Mouse (Mus musculus) c-Kit-negative CD71-positive TER-119-positive erythroid progenitor cells, embryonic 14.5 days (primary cell): ENCODE results near the gene Cnga1.

Experiments used
- DNase-seq: peaks from one replicate; pipeline ENCODE4 v3.0.0-alpha.2; 2013; ENCODE audit warnings: low read depth, low spot score

Gene Cnga1

DNA sequence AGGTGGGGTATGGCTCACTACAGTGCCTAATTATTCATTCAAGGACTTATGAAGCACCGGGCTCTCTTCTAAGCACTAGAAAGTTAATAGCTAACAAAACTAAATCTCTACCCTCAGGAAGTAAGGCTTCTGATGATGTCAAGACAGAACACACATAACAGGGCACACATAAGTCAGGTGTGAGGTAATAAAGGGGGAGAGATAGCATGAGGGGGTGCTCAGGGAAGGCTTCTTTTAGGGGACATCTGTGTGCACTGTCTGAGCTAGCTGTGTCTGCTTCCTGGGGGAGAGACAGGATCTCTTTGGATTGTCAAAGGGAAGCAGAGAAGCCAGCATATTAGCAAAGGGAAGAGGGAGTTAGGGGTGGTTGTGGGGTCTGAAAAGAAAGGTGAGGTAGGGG is at the start of gene Cnga1:
Gene Cnga1, minus strand, starts transcription at position 101 of the 400 bp plus-strand sequence.
- no peak for DNase-seq

DNA sequence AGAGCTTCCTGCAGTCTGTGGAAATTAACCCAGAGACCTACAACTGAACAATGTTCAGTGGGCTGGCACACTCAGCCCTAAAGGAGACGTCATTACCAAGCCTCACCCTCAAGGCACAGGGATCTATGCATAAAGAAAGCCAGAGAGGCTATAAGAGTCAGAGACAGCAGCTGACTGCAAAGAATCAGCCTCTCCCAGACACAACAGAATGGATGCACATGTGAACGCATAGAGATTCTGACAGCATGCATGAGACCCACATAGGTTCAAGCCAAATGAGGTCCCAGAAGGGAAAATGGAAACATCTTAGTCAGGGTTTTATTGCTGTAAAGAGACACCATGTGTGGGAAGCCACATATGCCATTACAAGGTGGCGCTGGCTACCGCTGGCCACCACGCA is 46.4 kb upstream of the Cnga1 start:
- DNase-seq: no peak

DNA sequence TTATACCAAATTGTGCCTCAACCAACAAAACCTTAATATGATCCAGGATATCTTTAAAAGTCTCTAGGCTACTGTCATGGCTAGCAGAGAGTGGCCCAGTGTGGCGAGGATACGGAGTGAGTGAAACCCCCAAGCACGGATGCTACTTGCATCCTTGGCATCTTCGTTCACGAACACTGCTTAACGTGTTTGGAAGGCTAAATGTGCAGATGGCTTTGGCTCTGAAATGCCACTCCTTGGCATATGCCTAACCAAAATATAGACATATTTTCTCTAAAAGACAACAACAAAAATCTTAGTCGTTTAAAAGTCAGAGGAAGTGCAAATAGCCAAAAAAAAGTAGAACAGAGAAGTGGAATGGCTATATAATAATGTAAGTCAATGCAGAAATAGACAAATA is 45.5 kb upstream of the Cnga1 start:
- no peak for DNase-seq

DNA sequence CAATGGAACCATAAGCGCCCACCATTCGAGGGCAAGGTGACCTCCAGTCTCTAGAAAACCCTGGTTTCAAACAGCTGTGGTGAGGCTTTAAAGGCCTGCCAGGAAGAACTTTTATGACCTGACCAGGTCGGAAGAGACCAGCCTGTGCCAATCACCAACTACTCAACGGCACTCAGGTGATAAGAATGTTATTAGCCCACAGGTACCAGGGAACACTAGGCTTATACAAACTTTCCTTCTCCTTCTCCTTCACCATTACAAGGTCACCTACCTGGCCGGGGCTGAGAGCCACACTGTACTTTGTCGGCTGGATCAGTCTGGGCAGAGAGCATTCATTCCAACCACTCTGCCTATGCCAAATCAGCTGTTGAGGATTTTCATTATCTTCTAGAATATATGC is 37.4 kb upstream of the Cnga1 start:
- no peak for DNase-seq

DNA sequence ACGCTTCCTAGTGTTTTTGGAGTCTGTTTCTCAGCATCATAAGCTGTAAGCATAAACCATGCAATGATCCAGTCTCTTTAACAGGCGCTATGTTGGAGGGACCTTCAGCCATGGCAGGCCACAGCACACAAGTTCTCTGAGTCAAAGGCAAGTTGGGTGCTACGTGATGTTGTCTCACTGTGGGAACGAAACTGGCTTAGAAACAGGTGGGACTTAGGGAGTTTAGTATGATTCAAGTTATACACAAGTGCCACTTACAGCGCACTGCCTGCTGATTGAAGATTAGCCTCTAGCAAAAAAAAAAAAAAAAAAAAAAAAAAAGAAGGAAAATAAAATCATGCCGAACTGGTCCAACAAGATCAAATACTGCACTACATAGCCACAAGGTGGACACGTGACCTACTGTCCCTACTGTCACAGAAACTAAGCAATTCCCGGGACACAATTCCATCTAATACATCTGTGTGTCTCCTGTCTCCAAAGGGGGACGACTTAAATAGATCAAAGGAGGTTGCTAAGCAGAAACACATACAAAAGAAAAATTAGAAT is 31.0 kb upstream of the Cnga1 start:
- no peak for DNase-seq

DNA sequence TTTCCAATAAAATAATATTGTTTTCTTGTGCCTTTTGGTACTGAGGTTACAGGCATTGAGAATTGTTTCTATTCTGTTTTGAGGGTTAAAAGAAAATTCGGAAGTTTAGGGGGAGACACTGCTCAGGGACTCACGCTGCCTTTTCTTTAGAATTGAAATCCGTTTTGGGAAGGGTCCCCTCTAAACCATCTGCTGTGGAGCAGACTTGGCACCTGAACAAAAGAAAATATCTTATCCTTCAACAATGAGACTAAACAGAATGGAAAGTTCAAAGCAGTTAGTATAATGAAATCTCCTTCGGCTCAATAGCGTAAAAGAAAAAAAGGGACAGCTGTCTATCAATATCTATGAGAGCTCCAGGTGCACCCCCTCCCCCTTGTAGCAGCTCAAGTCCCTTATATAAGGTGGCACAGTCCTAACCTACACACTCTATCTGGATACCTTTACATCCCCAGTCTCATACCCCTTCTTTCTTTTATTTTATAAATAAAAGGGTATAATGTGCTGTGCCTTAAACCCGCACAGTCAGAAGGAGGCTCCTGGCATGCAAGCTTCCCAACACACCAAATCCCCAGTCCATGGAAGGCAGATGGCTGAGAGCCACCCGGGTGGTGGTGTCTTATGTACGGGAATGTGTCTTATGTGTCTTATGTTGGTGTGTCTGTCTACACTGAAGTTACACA is 27.1 kb upstream of the Cnga1 start:
- no peak for DNase-seq

DNA sequence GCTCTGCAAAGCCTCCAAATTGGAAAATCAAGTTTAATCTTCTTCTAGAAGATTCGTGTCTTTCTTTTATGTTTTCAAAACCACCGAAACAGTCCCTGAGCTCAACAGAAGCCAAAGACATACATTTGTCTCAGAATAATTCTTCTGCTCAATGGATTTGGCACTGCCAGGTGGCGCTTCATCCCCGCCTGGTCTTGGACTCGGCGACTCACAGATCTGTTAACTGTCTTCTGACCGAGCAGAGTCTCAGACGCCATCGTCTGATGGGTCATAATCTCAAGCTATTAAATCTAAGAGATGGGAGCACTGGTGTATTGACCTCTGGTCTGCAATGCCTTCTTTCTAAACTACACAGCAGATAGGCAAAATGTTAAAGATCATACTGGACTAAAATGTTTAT is 24.3 kb upstream of the Cnga1 start:
- DNase-seq: no peak

DNA sequence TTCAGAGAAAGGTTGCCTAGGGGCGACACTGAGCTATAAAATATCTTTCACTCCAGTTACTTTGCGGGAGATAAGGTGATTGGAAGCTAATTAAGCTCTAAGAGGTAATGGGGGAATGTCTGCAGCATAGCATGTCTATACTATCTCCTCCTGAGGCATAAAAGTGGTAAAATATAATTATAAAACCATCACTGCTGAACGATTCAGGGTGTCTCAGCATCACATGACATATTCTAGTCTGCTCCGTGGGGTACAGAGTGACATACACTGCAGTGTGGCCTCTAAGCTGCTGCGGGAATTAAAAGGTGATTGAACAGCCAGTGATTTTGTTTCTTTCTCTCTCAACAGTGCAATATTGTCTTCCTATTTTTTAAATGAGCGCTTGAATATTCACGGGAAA is 22.4 kb upstream of the Cnga1 start:
- no peak for DNase-seq

DNA sequence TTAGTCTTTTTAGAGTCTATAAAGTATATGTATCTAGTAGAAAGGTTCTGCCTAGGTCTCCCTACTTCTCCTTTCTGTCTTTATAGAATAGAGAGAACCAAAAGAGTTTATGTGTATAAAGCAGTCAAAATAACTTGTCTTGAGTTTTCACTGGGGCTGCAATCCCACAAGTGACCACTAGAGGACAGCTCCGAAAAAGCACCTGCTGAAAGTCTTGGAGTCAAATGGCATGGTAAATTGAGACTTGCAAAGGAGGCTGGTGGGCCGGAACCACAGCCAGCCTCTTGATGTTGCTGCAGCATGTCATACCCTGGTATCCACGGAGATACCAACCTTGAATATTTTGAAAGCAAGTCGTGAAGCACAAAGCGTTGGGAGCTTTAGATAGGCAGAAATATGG is 21.2 kb upstream of the Cnga1 start:
- peak; percentile 9 for DNase-seq

DNA sequence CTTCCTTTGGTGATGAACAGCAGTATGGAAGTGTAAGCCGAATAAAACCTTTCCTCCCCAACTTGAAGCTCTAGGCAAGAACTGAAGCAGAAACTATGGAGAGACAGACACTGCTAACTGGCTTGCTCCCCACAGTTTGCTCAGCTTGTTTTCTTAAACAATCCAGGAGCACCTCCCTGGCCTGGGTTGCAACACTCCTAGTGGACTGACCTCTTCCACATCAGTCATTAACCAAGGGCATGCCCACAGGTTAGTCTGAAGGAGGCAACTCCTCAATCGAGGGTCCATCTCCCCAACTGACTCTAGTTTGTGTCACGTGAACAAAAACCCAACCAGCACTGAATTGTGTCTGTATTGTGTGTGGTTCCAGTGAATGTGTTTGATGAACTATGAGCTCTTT is 20.8 kb upstream of the Cnga1 start:
- no peak for DNase-seq

DNA sequence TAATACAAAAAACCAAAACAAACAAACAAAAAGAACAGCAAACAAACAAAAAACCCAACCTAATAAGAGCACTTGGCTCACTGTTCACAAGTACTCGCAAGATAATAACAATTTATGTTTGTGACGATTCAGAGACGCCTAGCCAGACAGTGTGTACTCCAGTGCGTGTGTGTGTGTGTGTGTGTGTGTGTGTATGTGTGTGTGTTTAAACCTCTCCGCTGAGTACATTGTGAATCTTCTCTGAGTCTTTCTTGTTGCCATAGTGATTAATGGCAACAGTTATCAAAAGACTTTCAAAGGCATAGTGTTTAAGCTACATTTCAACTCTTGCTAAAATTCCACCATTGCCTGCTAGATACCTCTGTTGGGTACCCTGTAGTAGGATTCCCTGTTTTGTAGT is 20.1 kb upstream of the Cnga1 start:
- DNase-seq: no peak

DNA sequence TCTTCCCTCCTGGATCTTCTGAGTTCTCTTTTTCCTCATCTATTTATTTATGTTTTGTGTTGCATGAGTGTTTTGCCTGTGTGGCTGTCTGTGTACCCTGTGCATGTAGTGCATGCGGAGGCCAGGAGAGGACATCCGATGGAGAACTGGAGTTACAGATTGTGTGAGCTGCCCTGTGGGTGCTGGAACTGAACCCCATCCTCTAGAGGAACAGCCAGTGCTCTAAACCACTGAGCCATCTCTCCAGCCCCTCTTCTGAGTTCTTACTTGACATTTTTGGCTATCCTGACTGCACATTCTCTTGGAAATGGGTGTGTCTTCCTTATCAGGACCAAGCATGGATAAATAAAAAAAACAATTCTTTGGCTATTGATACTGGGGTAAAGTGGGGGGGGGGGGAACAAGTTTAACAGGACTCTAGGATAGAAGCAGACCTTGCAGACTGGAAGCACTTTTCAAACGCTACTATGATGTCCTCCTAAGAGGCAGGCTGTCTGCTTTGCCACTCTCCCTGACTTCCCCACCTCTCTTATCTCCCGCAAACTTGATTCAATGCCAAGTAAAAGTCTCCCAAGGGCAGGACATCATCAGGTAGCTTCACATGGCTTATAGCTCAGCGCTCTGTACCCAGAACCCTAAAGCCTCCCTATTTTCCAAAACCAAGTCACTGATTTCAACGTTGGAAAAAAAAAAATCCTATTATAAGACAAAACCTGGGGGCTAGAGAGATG is 17.1 kb upstream of the Cnga1 start:
- no peak for DNase-seq

DNA sequence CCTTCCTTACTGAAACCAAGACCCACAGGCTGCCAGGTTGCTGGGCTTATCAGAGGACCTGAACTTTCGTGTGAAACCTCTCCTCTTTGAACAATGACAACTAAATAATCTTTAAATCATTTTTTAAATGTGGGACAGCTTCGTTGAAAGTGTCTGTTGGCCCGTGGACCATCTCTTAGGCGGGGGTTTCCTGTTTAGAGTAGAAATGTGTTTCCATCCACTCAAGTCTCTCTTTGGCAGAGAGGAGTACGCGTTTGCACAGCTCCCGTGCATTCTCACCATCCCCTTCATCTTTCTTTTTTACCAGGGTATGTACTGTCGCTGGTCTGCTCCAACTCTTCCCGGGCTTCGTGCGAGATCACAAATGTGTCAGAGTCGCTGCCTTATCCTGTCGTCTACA is 14.3 kb upstream of the Cnga1 start:
- no peak for DNase-seq

DNA sequence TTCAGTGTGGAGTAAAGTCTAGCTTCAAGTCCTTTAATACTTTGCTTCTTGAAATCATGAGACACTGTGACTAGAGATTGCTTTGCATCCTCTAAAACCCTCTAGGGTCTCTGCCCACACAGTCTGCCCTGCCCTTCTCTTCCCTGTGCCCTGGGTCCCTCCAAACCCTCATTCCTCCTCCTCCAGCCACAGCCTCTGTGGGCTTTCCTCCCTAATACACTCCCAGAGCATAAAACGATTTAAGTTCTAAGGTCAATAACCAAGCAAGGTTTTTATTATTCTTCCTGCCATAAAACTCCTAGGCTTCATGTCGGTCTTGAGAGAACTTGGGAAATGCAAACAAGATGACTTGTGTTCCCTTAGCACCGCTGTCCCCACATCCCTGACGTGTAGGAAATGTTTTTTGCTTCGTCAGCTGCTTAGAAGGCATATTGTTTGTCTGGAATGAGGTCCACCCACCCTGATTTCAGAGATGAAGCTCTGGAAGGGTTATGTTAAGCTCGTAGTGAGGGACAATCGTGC is 12.3 kb upstream of the Cnga1 start:
- no peak for DNase-seq

DNA sequence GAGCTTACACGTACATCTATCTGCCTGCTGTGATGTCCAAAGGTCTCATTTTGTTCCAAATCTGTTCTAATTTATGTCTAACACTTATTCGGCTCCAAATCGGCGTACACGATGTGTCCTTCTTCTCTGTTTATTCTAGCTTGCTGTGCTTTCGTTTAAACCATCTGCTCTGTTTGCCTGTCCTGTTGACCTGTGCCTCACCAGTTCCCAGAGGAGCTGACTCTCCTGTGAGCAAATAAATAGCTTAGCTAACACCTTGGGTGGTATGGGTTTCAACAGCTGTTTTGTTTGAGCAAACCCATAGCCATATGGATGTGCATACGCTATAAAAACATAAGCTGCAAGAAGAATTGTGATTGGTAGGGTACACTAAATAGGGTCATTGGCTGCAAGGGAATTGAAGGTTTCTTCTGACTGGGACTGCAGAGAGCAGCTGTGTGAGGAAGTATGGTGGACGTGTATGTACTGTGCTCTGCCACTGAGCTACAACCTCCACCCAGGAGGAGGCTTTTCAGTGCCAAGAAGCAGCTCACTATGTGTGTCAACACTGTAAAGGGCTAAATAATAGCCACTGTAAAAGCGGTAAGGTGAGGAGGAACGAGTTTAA is 9.1 kb upstream of the Cnga1 start:
- DNase-seq: no peak

DNA sequence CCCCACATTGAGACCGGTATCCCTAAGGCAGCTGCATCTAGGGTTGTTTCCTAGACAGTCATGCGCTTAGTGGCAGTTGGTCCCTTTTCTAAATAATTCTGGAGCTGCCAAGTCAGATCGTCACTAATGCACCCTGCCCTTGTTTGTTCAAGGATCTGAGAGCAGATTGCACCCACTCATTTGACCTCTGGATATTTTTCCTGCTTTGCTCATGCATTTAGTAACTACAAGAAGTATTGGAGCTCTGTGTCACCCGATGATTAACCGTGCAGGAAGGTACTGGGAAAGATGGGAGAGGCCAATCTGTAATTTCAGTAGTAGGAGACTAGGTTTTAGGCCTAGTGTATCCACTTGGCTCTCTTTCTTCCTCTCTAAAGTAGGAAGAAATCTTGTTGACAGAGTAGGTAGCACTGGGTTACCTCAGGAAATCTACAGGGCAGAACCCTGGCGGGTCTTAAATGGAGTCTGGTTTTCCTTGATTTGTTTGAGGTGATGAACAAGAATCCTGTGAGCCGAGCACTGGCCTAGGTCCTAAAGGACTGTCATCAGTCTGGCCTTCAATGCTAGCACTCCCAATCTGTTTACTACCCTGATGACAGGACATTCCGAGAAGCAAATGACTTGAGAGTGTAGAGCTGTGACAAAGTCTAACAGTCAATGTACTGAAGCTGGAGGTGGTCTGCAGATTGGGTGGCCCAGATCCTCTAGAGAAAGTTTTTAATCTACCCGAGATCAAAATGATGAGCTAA is 5.1 kb upstream of the Cnga1 start:
- no peak for DNase-seq

DNA sequence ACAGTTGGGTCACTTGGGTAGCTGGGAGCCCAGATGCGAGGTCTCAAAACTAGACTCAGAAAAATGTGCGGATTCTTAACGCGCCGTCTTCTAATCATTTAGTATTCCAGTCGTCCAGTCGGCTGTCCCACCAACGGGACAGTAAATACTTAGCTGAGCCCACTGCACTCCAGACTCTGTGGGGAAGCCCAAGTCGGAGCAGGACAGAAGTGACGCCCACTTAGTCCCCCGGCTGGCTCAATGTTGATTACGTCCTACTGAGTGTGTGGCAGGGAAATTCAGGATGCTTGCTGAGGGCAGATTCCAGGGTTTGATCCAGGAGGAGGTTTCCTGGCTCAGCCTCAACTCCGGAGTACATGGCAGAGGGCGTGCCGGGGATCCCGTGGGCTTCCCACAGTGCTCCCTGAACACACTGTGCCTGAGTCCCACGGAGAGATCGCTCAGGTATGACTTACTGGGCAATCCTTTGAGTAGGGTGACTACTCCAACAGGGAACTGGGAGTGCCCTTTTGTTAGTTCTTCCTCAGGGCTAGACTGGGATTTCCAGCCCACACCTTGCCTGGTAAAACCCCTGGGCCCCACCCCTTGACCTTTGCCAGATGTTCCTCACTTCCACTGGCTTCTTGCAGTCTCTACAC is 4.0 kb upstream of the Cnga1 start:
- no peak for DNase-seq

DNA sequence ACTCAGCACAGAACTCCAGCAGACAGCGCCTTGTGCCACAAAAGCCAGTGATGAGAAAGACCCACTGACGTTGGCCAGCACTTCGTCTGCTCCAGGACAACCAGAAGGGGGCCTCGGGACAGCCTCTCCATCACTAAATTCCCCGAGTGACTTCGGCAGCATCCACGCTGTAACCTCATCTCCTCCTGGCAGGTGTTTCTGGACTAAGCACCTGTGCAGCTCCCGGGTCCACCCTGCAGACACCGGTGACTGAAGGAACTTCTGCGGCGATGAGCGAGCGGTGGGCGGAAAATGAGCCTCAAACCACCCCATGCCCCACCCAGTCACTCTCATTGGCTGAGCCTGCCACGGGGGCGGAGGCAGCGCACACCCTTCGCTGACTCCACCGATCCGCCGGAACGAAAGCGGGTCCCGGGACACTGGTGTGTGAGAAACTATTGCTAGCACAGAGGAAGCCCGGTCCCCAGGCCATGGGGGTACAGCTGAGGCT is 3.4 kb upstream of the Cnga1 start, which contains the start of gene Nipal1:
Gene Nipal1, plus strand, starts transcription at position 378 of the 490 bp plus-strand sequence.
- no peak for DNase-seq

DNA sequence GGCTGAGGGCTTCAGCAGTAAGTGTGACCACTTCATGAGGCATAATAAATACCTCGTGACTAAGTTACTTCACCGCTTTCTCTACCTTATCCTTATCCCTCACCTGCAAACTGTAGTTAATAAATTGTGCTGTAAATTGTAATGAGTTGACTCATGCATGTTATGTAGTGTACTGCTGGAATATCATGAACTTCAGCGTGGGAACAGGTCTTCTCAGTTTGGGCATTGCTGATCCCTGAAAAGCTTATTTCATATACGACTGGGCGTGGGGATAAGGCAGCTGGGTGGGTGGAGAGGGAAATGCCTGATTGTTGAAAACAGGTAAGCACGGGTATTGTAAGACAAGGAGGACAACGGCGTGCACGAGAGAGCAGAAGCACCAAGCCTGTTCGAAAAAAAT is 2.9 kb upstream of the Cnga1 start:
- no peak for DNase-seq

DNA sequence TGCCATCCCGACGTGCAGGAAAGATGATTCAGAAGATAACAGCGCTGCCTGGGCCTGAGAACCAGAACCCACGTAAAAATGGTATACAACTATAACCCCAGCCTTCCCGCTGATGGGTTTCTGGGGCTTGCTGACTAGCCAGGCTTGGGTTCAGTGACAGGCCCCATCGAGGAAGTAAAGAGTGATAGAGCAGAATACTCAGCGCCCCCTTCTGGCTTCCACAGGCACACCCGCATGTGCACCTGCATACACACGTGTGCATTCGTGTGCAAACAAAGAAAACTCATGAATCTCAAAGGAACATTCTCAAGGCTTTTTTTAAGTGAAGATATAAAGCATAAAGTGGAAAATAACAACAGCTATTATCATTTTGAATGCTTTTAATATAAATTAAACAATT is 2.1 kb upstream of the Cnga1 start:
- DNase-seq: no peak

DNA sequence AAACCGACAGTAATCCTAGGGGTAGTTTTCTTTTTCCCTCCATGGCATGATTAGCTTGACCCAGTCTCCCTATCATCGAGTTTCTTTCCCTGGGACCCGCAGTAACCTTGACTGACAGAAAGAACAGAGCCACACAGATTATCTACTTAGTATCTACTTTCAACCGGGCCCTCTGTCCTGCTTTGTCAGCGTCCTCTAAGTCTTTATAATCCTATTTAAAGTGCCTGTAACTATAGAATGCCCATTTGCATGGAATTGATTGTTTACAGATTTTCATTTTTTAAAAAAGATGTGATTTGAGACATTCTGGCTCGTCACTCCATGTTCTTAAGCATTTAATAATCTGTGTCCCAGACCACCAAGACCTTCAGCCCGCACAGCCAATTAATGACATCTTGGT is 420 bp downstream of the Cnga1 start:
- no peak for DNase-seq
